Mouse (Mus musculus): ENCODE measurements around the gene Pagr1a. TPM values are rescaled to one million over a fixed set of nuclear protein-coding genes. Genes with fewer than 3 reads are reported as not detected.

The Pagr1a gene
- polyA plus RNA-seq, 1 experiment from 2014 or later = 8.7 TPM

DNA sequence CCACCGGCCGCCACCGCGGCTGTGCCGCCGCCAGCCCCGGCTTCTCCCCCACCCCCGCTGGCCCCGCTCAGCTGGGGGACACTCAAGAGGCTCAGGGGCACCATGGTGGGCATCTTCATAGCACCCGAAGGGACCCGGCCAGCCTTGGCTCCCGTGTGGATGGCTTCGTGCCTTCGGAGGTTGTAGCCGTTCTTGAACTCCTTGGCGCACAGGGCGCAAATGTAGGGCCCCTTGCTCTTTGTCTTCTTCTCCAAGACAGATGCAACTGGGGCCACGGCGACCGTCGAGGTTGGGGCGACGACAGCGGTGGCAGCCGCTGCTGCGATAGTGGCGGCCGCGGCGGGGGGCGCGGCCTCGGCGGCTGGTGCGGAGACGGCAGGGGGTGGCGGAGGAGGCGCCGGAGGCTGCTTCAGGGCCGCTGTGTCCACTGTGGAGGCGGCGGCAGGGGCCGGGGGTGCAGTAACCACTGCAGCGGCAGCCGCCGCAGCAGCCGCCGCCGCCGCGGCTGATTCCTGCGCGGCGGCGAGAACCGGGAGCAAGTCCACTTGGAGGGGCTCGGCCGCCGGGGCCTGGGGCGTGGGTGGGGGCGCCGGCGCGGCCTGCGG lies 8.5 kb upstream of the Pagr1a start:
- peak; percentile 62 for DNase-seq (ENCODE audit: low spot score)
- ATAC-seq (ENCODE audit: low FRiP score, low TSS enrichment) = peak; percentile 0; the same call in 1 of the 2 replicates
- Histone ChIP-seq H3K4me3 (ENCODE audit: low read depth, low read length) (peak overlapping the region; percentile 84), H3K4me1 (replicated peaks; ENCODE audit: control insufficient read depth, insufficient read depth) (peaks cover 11% of the 10 kb centered on the region), H3K27me3 (ENCODE audit: control insufficient read depth, insufficient read depth, low read length) (no peaks in the 10 kb centered on the region), H3K27ac (replicated peaks) (peak overlapping the region; percentile 96), H3K9ac (ENCODE audit: low read length) (peak overlapping the region; percentile 87), H3K4me2 (replicated peaks; ENCODE audit: low read depth) (peak overlapping the region; percentile 96), H3K36me3 (ENCODE audit: control insufficient read depth, insufficient read depth, low read length) (peaks cover 3% of the 10 kb centered on the region; the same call in 1 of the 2 replicates), H3K9me3 (ENCODE audit: control insufficient read depth, low read length) (no peaks in the 10 kb centered on the region)
- TF ChIP-seq CTCF (IDR thresholded peaks at IDR 0.05; ENCODE audit: low read depth) (no peak), EP300 (optimal IDR thresholded peaks at IDR 0.05) (no peak)
- WGBS = under 1% methylated on average over 56 of the region's 65 CpGs

- peak; percentile 53 for ATAC-seq (ENCODE audit: low FRiP score, low TSS enrichment)
- Histone ChIP-seq H3K27ac (replicated peaks) (peak overlapping the region; percentile 96), H3K9ac (ENCODE audit: low read length) (peak overlapping the region; percentile 87), H3K27me3 (ENCODE audit: control insufficient read depth, insufficient read depth, low read length) (no peaks in the 10 kb centered on the region), H3K36me3 (ENCODE audit: control insufficient read depth, insufficient read depth, low read length) (peaks cover 3% of the 10 kb centered on the region; the same call in 1 of the 2 replicates), H3K9me3 (ENCODE audit: control insufficient read depth, low read length) (no peaks in the 10 kb centered on the region), H3K4me1 (replicated peaks; ENCODE audit: control insufficient read depth, insufficient read depth) (peaks cover 11% of the 10 kb centered on the region), H3K4me3 (ENCODE audit: low read depth, low read length) (peak overlapping the region; percentile 84), H3K4me2 (replicated peaks; ENCODE audit: low read depth) (peak overlapping the region; percentile 96)
- peak; percentile 89 for DNase-seq (ENCODE audit: low spot score)
- WGBS = 2% methylated on average over 30 of the region's 30 CpGs
- TF ChIP-seq EP300 (optimal IDR thresholded peaks at IDR 0.05) (no peak), CTCF (IDR thresholded peaks at IDR 0.05; ENCODE audit: low read depth) (peak; percentile 92)
Measured at GRCm38 (mm10) chr7:127024755-127025555, 7.8 kb upstream of the Pagr1a start.

DNA sequence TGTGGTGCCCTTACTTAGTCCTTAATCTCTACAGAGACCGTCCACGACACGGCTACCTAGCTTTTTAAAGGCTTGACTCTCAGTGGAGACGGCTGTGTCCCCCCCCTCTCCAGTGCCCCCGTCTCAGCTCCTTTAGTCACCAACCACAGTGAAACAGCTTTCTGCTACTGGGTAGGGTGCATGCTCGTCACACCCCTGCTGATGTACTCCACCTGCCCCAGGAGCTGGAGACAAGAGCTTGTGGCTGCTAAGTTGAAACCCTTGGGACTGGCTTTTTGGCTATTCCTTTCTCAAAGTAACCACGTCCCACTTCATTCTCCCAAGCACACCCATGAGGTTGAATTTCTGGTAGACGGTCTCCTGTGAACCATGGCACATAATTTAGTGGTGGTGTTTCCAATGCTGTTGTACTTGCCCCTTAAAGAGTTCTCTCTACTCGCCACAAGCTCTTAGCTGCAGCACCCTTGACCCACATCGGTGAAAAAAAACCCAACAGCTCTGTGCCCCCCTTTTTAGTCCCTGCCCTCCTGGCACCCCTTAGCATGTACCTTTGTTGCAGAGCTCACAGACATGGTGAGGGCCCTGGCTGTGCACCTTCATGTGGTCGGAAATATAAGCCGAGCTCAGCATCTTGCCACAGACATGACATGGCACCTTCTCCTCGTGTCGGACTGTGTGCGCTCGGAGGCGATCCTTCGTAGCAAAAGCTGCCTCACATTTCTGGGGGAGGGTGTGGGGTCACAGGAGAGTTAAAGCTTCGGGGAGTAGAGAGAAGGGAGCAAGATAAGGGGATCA lies 6.9 kb upstream of the Pagr1a start:
- H3K9ac ChIP-seq (ENCODE audit: low read length) = peak overlapping the region; percentile 87
- 18% methylated on average over 19 of the region's 19 CpGs for WGBS
- no peaks in the 10 kb centered on the region for H3K9me3 ChIP-seq (ENCODE audit: control insufficient read depth, low read length)
- DNase-seq (ENCODE audit: low spot score) (no peak), ATAC-seq (ENCODE audit: low FRiP score, low TSS enrichment) (no peak)
- peaks cover 12% of the 10 kb centered on the region for H3K4me1 ChIP-seq (replicated peaks; ENCODE audit: control insufficient read depth, insufficient read depth)
- peak overlapping the region; percentile 84 for H3K4me3 ChIP-seq (ENCODE audit: low read depth, low read length)
- TF ChIP-seq EP300 (optimal IDR thresholded peaks at IDR 0.05) (no peak), CTCF (IDR thresholded peaks at IDR 0.05; ENCODE audit: low read depth) (no peak)
- H3K27ac ChIP-seq (replicated peaks) = no peak overlapping the region
- H3K4me2 ChIP-seq (replicated peaks; ENCODE audit: low read depth) = peak overlapping the region; percentile 96
- peaks cover 3% of the 10 kb centered on the region; the same call in 1 of the 2 replicates for H3K36me3 ChIP-seq (ENCODE audit: control insufficient read depth, insufficient read depth, low read length)
- no peaks in the 10 kb centered on the region for H3K27me3 ChIP-seq (ENCODE audit: control insufficient read depth, insufficient read depth, low read length)

GRCm38 (mm10) chr7:127023272-127023691 lies 6.1 kb upstream of the Pagr1a start:
- Histone ChIP-seq H3K4me3 (ENCODE audit: low read depth, low read length) (no peak overlapping the region), H3K9me3 (ENCODE audit: control insufficient read depth, low read length) (no peaks in the 10 kb centered on the region), H3K27ac (replicated peaks) (no peak overlapping the region), H3K36me3 (ENCODE audit: control insufficient read depth, insufficient read depth, low read length) (peaks cover 3% of the 10 kb centered on the region; the same call in 1 of the 2 replicates), H3K4me2 (replicated peaks; ENCODE audit: low read depth) (no peak overlapping the region), H3K9ac (ENCODE audit: low read length) (no peak overlapping the region; the same call in 1 of the 2 replicates), H3K4me1 (replicated peaks; ENCODE audit: control insufficient read depth, insufficient read depth) (peaks cover 14% of the 10 kb centered on the region), H3K27me3 (ENCODE audit: control insufficient read depth, insufficient read depth, low read length) (no peaks in the 10 kb centered on the region)
- ATAC-seq (ENCODE audit: low FRiP score, low TSS enrichment) = no peak
- TF ChIP-seq EP300 (optimal IDR thresholded peaks at IDR 0.05) (no peak), CTCF (IDR thresholded peaks at IDR 0.05; ENCODE audit: low read depth) (no peak)
- 67% methylated on average over 13 of the region's 13 CpGs for WGBS
- no peak for DNase-seq (ENCODE audit: low spot score)

GRCm38 (mm10) chr7:127022528-127023271 lies 5.5 kb upstream of the Pagr1a start:
- H3K4me2 ChIP-seq (replicated peaks; ENCODE audit: low read depth) = no peak overlapping the region
- H3K27ac ChIP-seq (replicated peaks) = no peak overlapping the region
- peaks cover 3% of the 10 kb centered on the region; the same call in 1 of the 2 replicates for H3K36me3 ChIP-seq (ENCODE audit: control insufficient read depth, insufficient read depth, low read length)
- peaks cover 11% of the 10 kb centered on the region for H3K4me1 ChIP-seq (replicated peaks; ENCODE audit: control insufficient read depth, insufficient read depth)
- DNase-seq (ENCODE audit: low spot score) = no peak
- ATAC-seq (ENCODE audit: low FRiP score, low TSS enrichment) = no peak
- WGBS = 71% methylated on average over 3 of the region's 7 CpGs
- no peaks in the 10 kb centered on the region for H3K9me3 ChIP-seq (ENCODE audit: control insufficient read depth, low read length)
- H3K27me3 ChIP-seq (ENCODE audit: control insufficient read depth, insufficient read depth, low read length) = no peaks in the 10 kb centered on the region
- H3K9ac ChIP-seq (ENCODE audit: low read length) = no peak overlapping the region
- TF ChIP-seq EP300 (optimal IDR thresholded peaks at IDR 0.05) = no peak
- no peak for TF ChIP-seq CTCF (IDR thresholded peaks at IDR 0.05; ENCODE audit: low read depth)
- no peak overlapping the region for H3K4me3 ChIP-seq (ENCODE audit: low read depth, low read length)
